Mouse (Mus musculus) embryonic facial prominence, embryonic 13.5 days (tissue): ENCODE results near the gene Grm8. TPM values are rescaled to one million over a fixed set of nuclear protein-coding genes. Genes with fewer than 3 reads are reported as not detected.

Source experiments
- ATAC-seq: fragments of 200-750 bp; cut with Nextera tagmentation; 2 replicates; pipeline ENCODE4 v1.8.0; 2017; ENCODE audit warnings: low read depth; ENCODE audit not compliant: insufficient number of reproducible peaks, insufficient read depth, low FRiP score, low TSS enrichment
- H3K27ac ChIP-seq: fragments of 300-500 bp; sonication (generic); 2 replicates; pipeline ENCODE4 v1.5.1; 2015; ENCODE audit warnings: moderate library complexity, mild to moderate bottlenecking, inconsistent platforms
- H3K27me3 ChIP-seq: fragments of 300-500 bp; sonication (generic); 2 replicates; pipeline ENCODE4 v1.6.1; 2015; ENCODE audit warnings: mild to moderate bottlenecking, inconsistent platforms
- H3K36me3 ChIP-seq: fragments of 300-500 bp; sonication (generic); 2 replicates; pipeline ENCODE4 v1.6.1; 2015; ENCODE audit warnings: mild to moderate bottlenecking, inconsistent platforms
- H3K4me1 ChIP-seq: fragments of 300-500 bp; sonication (generic); 2 replicates; pipeline ENCODE4 v1.6.1; 2015; ENCODE audit warnings: inconsistent platforms
- H3K4me2 ChIP-seq: fragments of 300-500 bp; sonication (generic); 2 replicates; pipeline ENCODE4 v1.6.1; 2015; ENCODE audit warnings: moderate library complexity, mild to moderate bottlenecking, inconsistent platforms
- H3K4me3 ChIP-seq: fragments of 300-500 bp; sonication (generic); 2 replicates; pipeline ENCODE4 v1.5.1; 2015; ENCODE audit warnings: mild to moderate bottlenecking, inconsistent platforms
- H3K9ac ChIP-seq: fragments of 300-500 bp; sonication (generic); 2 replicates; pipeline ENCODE4 v1.6.1; 2015; ENCODE audit warnings: mild to moderate bottlenecking, inconsistent platforms
- H3K9me3 ChIP-seq: fragments of 300-500 bp; sonication (generic); 2 replicates; pipeline ENCODE4 v1.6.1; 2016; ENCODE audit warnings: inconsistent platforms
- WGBS: fragments of 180-500 bp; shearing (Covaris S2); methylation state at CpG from one replicate; pipeline ENCODE4 v1.1.7; 2015; ENCODE audit warnings: mixed read lengths; 5-methylcytosine and 5-hydroxymethylcytosine counted together
- polyA plus RNA-seq: library from polyadenylated mRNA; unstranded; fragments of >200 nt; fragmentation: Nextera tagmentation; extraction: Ambion mirVana; gene quantifications from 2 replicates; pipeline ENCODE4 v1.2.1, GENCODE M21; 2015

The Grm8 gene
- polyA plus RNA-seq, 1 experiment from 2014 or later, result 4.2 TPM

- Histone ChIP-seq H3K4me1 (no peaks in the 10 kb centered on the region), H3K4me2 (no peak overlapping the region), H3K9me3 (no peaks in the 10 kb centered on the region), H3K36me3 (no peaks in the 10 kb centered on the region), H3K4me3 (no peak overlapping the region), H3K9ac (no peak overlapping the region), H3K27ac (no peak overlapping the region), H3K27me3 (no peaks in the 10 kb centered on the region)
- ATAC-seq, result no peak
- WGBS, result 65% methylated on average over 1 of the region's 1 CpGs
Measured at GRCm38 (mm10) chr6:27318575-27318974, 816.4 kb downstream of the Grm8 start.

GRCm38 (mm10) chr6:27317422-27317821 is 817.6 kb downstream of the Grm8 start:
- Histone ChIP-seq H3K27me3 (no peaks in the 10 kb centered on the region), H3K4me2 (no peak overlapping the region), H3K9me3 (no peaks in the 10 kb centered on the region), H3K4me1 (no peaks in the 10 kb centered on the region), H3K4me3 (no peak overlapping the region), H3K9ac (no peak overlapping the region), H3K36me3 (no peaks in the 10 kb centered on the region), H3K27ac (no peak overlapping the region)
- 58% methylated on average over 3 of the region's 3 CpGs for WGBS
- ATAC-seq, result no peak

GRCm38 (mm10) chr6:27316018-27316417 is 819.0 kb downstream of the Grm8 start:
- ATAC-seq, result no peak
- WGBS, result 63% methylated on average over 1 of the region's 1 CpGs

GRCm38 (mm10) chr6:27314273-27315009 is 820.5 kb downstream of the Grm8 start:
- Histone ChIP-seq H3K9ac (no peak overlapping the region), H3K27ac (no peak overlapping the region), H3K27me3 (no peaks in the 10 kb centered on the region), H3K36me3 (no peaks in the 10 kb centered on the region), H3K4me3 (no peak overlapping the region), H3K9me3 (no peaks in the 10 kb centered on the region), H3K4me1 (no peaks in the 10 kb centered on the region), H3K4me2 (no peak overlapping the region)
- WGBS, result 83% methylated on average over 5 of the region's 5 CpGs
- ATAC-seq, result no peak

More at GRCm38 (mm10) chr6:27316018-27316417, 819.0 kb downstream of the Grm8 start:
- Histone ChIP-seq H3K4me3 (no peak overlapping the region), H3K27ac (no peak overlapping the region), H3K4me1 (no peaks in the 10 kb centered on the region), H3K36me3 (no peaks in the 10 kb centered on the region), H3K27me3 (no peaks in the 10 kb centered on the region), H3K4me2 (no peak overlapping the region), H3K9me3 (no peaks in the 10 kb centered on the region), H3K9ac (no peak overlapping the region)

- no peaks in the 10 kb centered on the region for H3K36me3 ChIP-seq
- no peak overlapping the region for H3K4me2 ChIP-seq
- no peak overlapping the region for H3K27ac ChIP-seq
- H3K9me3 ChIP-seq, result no peaks in the 10 kb centered on the region
- H3K9ac ChIP-seq, result no peak overlapping the region
- no peak overlapping the region for H3K4me3 ChIP-seq
- H3K4me1 ChIP-seq, result no peaks in the 10 kb centered on the region
- H3K27me3 ChIP-seq, result no peaks in the 10 kb centered on the region
- no peak for ATAC-seq
Measured at GRCm38 (mm10) chr6:27310401-27310800, 824.6 kb downstream of the Grm8 start.

- WGBS, result 34% methylated on average over 2 of the region's 2 CpGs
- no peak overlapping the region for H3K4me2 ChIP-seq
- H3K9ac ChIP-seq, result no peak overlapping the region
- no peaks in the 10 kb centered on the region for H3K36me3 ChIP-seq
- no peak for ATAC-seq
- no peak overlapping the region for H3K4me3 ChIP-seq
- H3K27ac ChIP-seq, result no peak overlapping the region
- no peaks in the 10 kb centered on the region for H3K4me1 ChIP-seq
- H3K9me3 ChIP-seq, result no peaks in the 10 kb centered on the region
- no peaks in the 10 kb centered on the region for H3K27me3 ChIP-seq
Measured at GRCm38 (mm10) chr6:27305351-27305750, 829.6 kb downstream of the Grm8 start.

- H3K36me3 ChIP-seq, result no peaks in the 10 kb centered on the region
- no peaks in the 10 kb centered on the region for H3K9me3 ChIP-seq
- ATAC-seq, result no peak
- H3K4me1 ChIP-seq, result no peaks in the 10 kb centered on the region
- no peak overlapping the region for H3K4me3 ChIP-seq
- no peaks in the 10 kb centered on the region for H3K27me3 ChIP-seq
- no peak overlapping the region for H3K27ac ChIP-seq
- no peak overlapping the region for H3K4me2 ChIP-seq
- no peak overlapping the region for H3K9ac ChIP-seq
Measured at GRCm38 (mm10) chr6:27264972-27265371, 870.0 kb downstream of the Grm8 start.

- Histone ChIP-seq H3K9ac (no peak overlapping the region), H3K4me2 (no peak overlapping the region), H3K9me3 (no peaks in the 10 kb centered on the region), H3K36me3 (no peaks in the 10 kb centered on the region), H3K4me1 (no peaks in the 10 kb centered on the region), H3K27ac (no peak overlapping the region), H3K4me3 (no peak overlapping the region), H3K27me3 (no peaks in the 10 kb centered on the region)
- ATAC-seq, result no peak
Measured at GRCm38 (mm10) chr6:27262611-27263010, 872.4 kb downstream of the Grm8 start.

- H3K4me3 ChIP-seq, result no peak overlapping the region
- no peaks in the 10 kb centered on the region for H3K36me3 ChIP-seq
- no peak overlapping the region for H3K4me2 ChIP-seq
- H3K27me3 ChIP-seq, result no peaks in the 10 kb centered on the region
- no peak overlapping the region for H3K27ac ChIP-seq
- ATAC-seq, result no peak
- no peaks in the 10 kb centered on the region for H3K4me1 ChIP-seq
- H3K9me3 ChIP-seq, result no peaks in the 10 kb centered on the region
- H3K9ac ChIP-seq, result no peak overlapping the region
Measured at GRCm38 (mm10) chr6:27240416-27240815, 894.6 kb downstream of the Grm8 start.

- Histone ChIP-seq H3K4me2 (no peak overlapping the region), H3K27me3 (no peaks in the 10 kb centered on the region), H3K27ac (no peak overlapping the region), H3K4me1 (no peaks in the 10 kb centered on the region), H3K4me3 (no peak overlapping the region), H3K9ac (no peak overlapping the region), H3K36me3 (no peaks in the 10 kb centered on the region), H3K9me3 (no peaks in the 10 kb centered on the region)
- no peak for ATAC-seq
- WGBS, result 71% methylated on average over 2 of the region's 2 CpGs
Measured at GRCm38 (mm10) chr6:27239968-27240367, 895.0 kb downstream of the Grm8 start.
